Comparison of ENCODE assay signal across 25 mouse cellular contexts in the genomic region with DNA sequence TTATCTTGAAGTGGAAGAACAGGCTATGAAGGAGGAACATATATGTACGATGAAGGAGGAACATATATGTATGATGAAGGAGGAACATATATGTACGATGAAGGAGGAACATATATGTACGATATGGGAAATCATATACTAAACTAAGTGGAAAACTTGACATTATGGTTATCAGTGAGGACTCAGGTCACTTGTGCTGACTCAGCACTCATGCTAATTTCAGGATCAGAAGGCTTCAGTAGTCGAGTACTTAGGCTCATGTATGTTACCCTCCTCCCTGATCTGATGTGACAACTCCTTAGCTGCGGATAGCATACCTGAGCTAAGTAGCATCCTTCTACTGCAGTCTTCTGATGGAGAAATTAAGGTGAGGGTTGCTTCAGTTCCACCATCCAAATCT.
"Had no signal": no experiment of that assay in that cellular context is flagged by ENCODE, and none has a peak within 500 bp of the region (broad histone marks: within the 10 kb centered on the region; RNA-seq: fewer than 3 reads in every experiment).

No protein-coding gene starts in this region.

- H3K27me3 ChIP-seq: embryonic facial prominence, embryonic 12.5 days; embryonic facial prominence, embryonic 13.5 days; embryonic facial prominence, embryonic 15.5 days; forebrain, embryonic 12.5 days; forebrain, embryonic 13.5 days; forebrain, embryonic 15.5 days had no signal

- H3K9me3 ChIP-seq: embryonic facial prominence, embryonic 10.5 days; embryonic facial prominence, embryonic 12.5 days; embryonic facial prominence, embryonic 13.5 days; embryonic facial prominence, embryonic 15.5 days; forebrain, embryonic 10.5 days; forebrain, embryonic 12.5 days; forebrain, embryonic 13.5 days; forebrain, embryonic 15.5 days; heart, embryonic 10.5 days had no signal

- H3K9ac ChIP-seq: embryonic facial prominence, embryonic 12.5 days; embryonic facial prominence, embryonic 13.5 days; embryonic facial prominence, embryonic 15.5 days; forebrain, embryonic 12.5 days; forebrain, embryonic 13.5 days; forebrain, embryonic 15.5 days; forebrain, postnatal 0 days had no signal

- H3K36me3 ChIP-seq: embryonic facial prominence, embryonic 10.5 days; embryonic facial prominence, embryonic 12.5 days; embryonic facial prominence, embryonic 13.5 days; embryonic facial prominence, embryonic 15.5 days; forebrain, embryonic 10.5 days; forebrain, embryonic 12.5 days; forebrain, embryonic 15.5 days; heart, embryonic 10.5 days had no signal

- H3K27ac ChIP-seq: embryonic facial prominence, embryonic 10.5 days; embryonic facial prominence, embryonic 12.5 days; embryonic facial prominence, embryonic 13.5 days; embryonic facial prominence, embryonic 15.5 days; forebrain, embryonic 10.5 days; forebrain, embryonic 12.5 days; forebrain, embryonic 13.5 days; forebrain, embryonic 15.5 days; gastrocnemius, adult 2 months; heart, adult 2 months; heart, embryonic 10.5 days had no signal

- DNase-seq: cerebellum, adult 9-11 months; cerebellum, postnatal 10 days; cerebellum, postnatal 14 days; cerebellum, postnatal 25 days; cerebellum, postnatal 36 days; embryo, embryonic 11 days; forebrain, postnatal 0 days; gastrocnemius, adult 2 months; gastrocnemius, postnatal 10 days; gastrocnemius, postnatal 14 days; gastrocnemius, postnatal 25 days; gastrocnemius, postnatal 36 days; heart, adult 11 months; heart, adult 18-20 months; heart, adult 2 months had no signal

- H3K4me3 ChIP-seq: embryonic facial prominence, embryonic 10.5 days; embryonic facial prominence, embryonic 12.5 days; embryonic facial prominence, embryonic 13.5 days; embryonic facial prominence, embryonic 15.5 days; erythroblast, embryonic 14.5 days; forebrain, embryonic 10.5 days; forebrain, embryonic 12.5 days; forebrain, embryonic 13.5 days; forebrain, embryonic 15.5 days; gastrocnemius, adult 2 months; heart, adult 2 months; heart, embryonic 10.5 days had no signal

- H3K4me2 ChIP-seq: embryonic facial prominence, embryonic 12.5 days; embryonic facial prominence, embryonic 13.5 days; embryonic facial prominence, embryonic 15.5 days; forebrain, embryonic 12.5 days; forebrain, embryonic 13.5 days; forebrain, embryonic 15.5 days had no signal

- H3K4me1 ChIP-seq: embryonic facial prominence, embryonic 10.5 days; embryonic facial prominence, embryonic 12.5 days; embryonic facial prominence, embryonic 13.5 days; embryonic facial prominence, embryonic 15.5 days; forebrain, embryonic 10.5 days; forebrain, embryonic 12.5 days; forebrain, embryonic 13.5 days; forebrain, embryonic 15.5 days; heart, embryonic 10.5 days had no signal
